Mouse (Mus musculus): ENCODE measurements around the gene Metap1d. TPM values are rescaled to one million over a fixed set of nuclear protein-coding genes. Genes with fewer than 3 reads are reported as not detected.

Metap1d gene
- polyA plus RNA-seq, 1 experiment from 2014 or later, result 34.8 TPM

DNA sequence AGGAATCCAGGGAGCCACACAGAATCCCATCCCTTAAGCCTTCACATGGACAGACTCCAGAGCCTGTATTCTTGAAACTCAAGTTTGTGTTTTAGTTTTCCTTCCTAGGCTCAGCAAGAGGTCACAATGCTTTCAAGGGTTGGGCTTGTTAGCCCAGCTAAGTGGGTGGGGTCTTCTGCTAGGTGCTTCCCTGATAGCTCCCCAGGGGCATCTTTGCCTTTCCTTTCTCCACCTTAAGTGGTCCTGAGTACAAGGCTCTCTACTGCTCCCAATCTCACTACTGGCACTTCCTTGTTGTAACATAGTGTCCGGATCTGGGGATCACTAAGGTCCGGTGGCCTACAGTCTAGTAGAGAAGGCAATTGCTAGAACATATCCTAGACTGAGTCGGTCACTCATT is 97.3 kb downstream of the Metap1d start:
- Histone ChIP-seq H3K27me3 (ENCODE audit: control insufficient read depth, insufficient read depth, low read length) (peaks cover 75% of the 10 kb centered on the region), H3K4me1 (ENCODE audit: control insufficient read depth, insufficient read depth, low read length) (peaks cover 16% of the 10 kb centered on the region), H3K27ac (ENCODE audit: low read depth, low read length) (no peak overlapping the region), H3K4me2 (no peak overlapping the region), H3K4me3 (ENCODE audit: low read depth, low read length) (no peak overlapping the region), H3K36me3 (ENCODE audit: control insufficient read depth, insufficient read depth, low read length) (no peaks in the 10 kb centered on the region), H3K9me3 (replicated peaks; ENCODE audit: control insufficient read depth, low read length) (no peaks in the 10 kb centered on the region), H3K9ac (ENCODE audit: low read depth, low read length) (no peak overlapping the region)
- no peak for ATAC-seq (replicated peaks; ENCODE audit: insufficient number of reproducible peaks, low FRiP score, low TSS enrichment)
- WGBS (ENCODE audit: insufficient replicate concordance), result 24% methylated on average over 3 of the region's 3 CpGs

DNA sequence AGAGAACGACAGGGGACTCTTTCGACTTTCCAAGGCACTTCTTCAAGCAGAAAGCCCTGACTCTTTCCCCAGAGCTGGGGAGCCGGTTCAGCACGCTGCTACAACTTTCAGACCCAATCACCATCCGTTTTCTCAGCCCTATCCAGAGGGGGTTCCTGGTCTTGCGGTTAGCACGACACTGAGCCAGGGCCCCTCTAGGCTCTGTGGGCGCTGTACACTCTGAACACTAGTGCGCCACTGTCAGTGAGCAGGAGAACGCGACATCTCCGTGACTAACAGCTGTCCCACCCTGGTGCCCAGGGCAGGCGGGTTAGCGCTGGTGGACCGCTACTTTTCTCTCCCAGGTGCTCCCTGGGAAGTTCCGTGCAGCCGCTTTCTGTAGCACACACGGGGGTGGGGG is 98.6 kb downstream of the Metap1d start:
- H3K4me1 ChIP-seq (ENCODE audit: control insufficient read depth, insufficient read depth, low read length), result peaks cover 5% of the 10 kb centered on the region; the same call in 1 of the 2 replicates
- no peak overlapping the region for H3K27ac ChIP-seq (ENCODE audit: low read depth, low read length)
- ATAC-seq (replicated peaks; ENCODE audit: insufficient number of reproducible peaks, low FRiP score, low TSS enrichment), result no peak
- peak overlapping the region; percentile 25; the same call in 1 of the 2 replicates for H3K4me3 ChIP-seq (ENCODE audit: low read depth, low read length)
- WGBS (ENCODE audit: insufficient replicate concordance), result 2% methylated on average over 17 of the region's 18 CpGs
- H3K36me3 ChIP-seq (ENCODE audit: control insufficient read depth, insufficient read depth, low read length), result no peaks in the 10 kb centered on the region
- H3K9ac ChIP-seq (ENCODE audit: low read depth, low read length), result 0 out of 2 replicates have a peak overlapping the region, but pooled peaks have one; percentile 16
- H3K4me2 ChIP-seq, result peak overlapping the region; percentile 56
- peaks cover 61% of the 10 kb centered on the region for H3K27me3 ChIP-seq (ENCODE audit: control insufficient read depth, insufficient read depth, low read length)
- H3K9me3 ChIP-seq (replicated peaks; ENCODE audit: control insufficient read depth, low read length), result no peaks in the 10 kb centered on the region

GRCm38 (mm10) chr2:71556071-71556470 is 103.0 kb downstream of the Metap1d start:
- H3K4me3 ChIP-seq (ENCODE audit: low read depth, low read length), result no peak overlapping the region
- H3K4me1 ChIP-seq (ENCODE audit: control insufficient read depth, insufficient read depth, low read length), result peaks cover 5% of the 10 kb centered on the region; the same call in 1 of the 2 replicates
- H3K9ac ChIP-seq (ENCODE audit: low read depth, low read length), result no peak overlapping the region
- H3K36me3 ChIP-seq (ENCODE audit: control insufficient read depth, insufficient read depth, low read length), result no peaks in the 10 kb centered on the region
- H3K27me3 ChIP-seq (ENCODE audit: control insufficient read depth, insufficient read depth, low read length), result peaks cover 24% of the 10 kb centered on the region
- no peak overlapping the region for H3K27ac ChIP-seq (ENCODE audit: low read depth, low read length)
- H3K9me3 ChIP-seq (replicated peaks; ENCODE audit: control insufficient read depth, low read length), result peaks cover 5% of the 10 kb centered on the region
- ATAC-seq (replicated peaks; ENCODE audit: insufficient number of reproducible peaks, low FRiP score, low TSS enrichment), result no peak
- 57% methylated on average over 5 of the region's 5 CpGs for WGBS (ENCODE audit: insufficient replicate concordance)
- H3K4me2 ChIP-seq, result no peak overlapping the region

DNA sequence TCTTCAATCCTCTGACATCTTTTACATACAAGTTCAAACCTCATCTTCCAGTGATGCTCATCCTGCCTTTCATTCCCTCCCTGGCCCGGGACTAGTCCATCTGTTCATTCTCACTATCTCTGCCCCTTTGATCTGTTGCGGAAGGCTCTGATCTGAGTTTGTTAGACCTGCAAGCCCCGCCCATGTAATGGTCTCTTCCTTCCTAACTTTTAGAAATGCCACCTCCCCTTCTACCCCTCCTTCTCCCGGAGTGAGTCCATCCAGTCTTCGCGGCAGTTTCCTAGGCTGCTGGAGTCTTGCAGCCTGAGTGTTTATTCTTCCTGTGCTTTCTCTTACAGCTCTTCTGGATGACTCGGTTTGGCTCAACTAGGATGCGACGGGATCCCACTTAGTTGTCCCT is 113.4 kb downstream of the Metap1d start:
- no peak for ATAC-seq (replicated peaks; ENCODE audit: insufficient number of reproducible peaks, low FRiP score, low TSS enrichment)
- Histone ChIP-seq H3K9me3 (replicated peaks; ENCODE audit: control insufficient read depth, low read length) (no peaks in the 10 kb centered on the region), H3K4me3 (ENCODE audit: low read depth, low read length) (no peak overlapping the region), H3K36me3 (ENCODE audit: control insufficient read depth, insufficient read depth, low read length) (no peaks in the 10 kb centered on the region), H3K27me3 (ENCODE audit: control insufficient read depth, insufficient read depth, low read length) (no peaks in the 10 kb centered on the region), H3K4me2 (no peak overlapping the region), H3K4me1 (ENCODE audit: control insufficient read depth, insufficient read depth, low read length) (no peaks in the 10 kb centered on the region), H3K9ac (ENCODE audit: low read depth, low read length) (no peak overlapping the region), H3K27ac (ENCODE audit: low read depth, low read length) (no peak overlapping the region)
- 65% methylated on average over 9 of the region's 9 CpGs for WGBS (ENCODE audit: insufficient replicate concordance)

GRCm38 (mm10) chr2:71573736-71574135 is 120.7 kb downstream of the Metap1d start:
- Histone ChIP-seq H3K4me3 (ENCODE audit: low read depth, low read length) (no peak overlapping the region), H3K4me1 (ENCODE audit: control insufficient read depth, insufficient read depth, low read length) (no peaks in the 10 kb centered on the region), H3K36me3 (ENCODE audit: control insufficient read depth, insufficient read depth, low read length) (no peaks in the 10 kb centered on the region), H3K4me2 (no peak overlapping the region), H3K9ac (ENCODE audit: low read depth, low read length) (no peak overlapping the region), H3K9me3 (replicated peaks; ENCODE audit: control insufficient read depth, low read length) (no peaks in the 10 kb centered on the region), H3K27me3 (ENCODE audit: control insufficient read depth, insufficient read depth, low read length) (no peaks in the 10 kb centered on the region), H3K27ac (ENCODE audit: low read depth, low read length) (no peak overlapping the region)
- ATAC-seq (replicated peaks; ENCODE audit: insufficient number of reproducible peaks, low FRiP score, low TSS enrichment), result no peak
- WGBS (ENCODE audit: insufficient replicate concordance), result 44% methylated on average over 4 of the region's 4 CpGs

Other genes starting within 250 kb of the Metap1d start
- gene Dync1i2, start 241.6 kb upstream of the Metap1d start, polyA plus RNA-seq (2014; fragmentation: Nextera tagmentation; extraction: Ambion mirVana), result 78.5 and 105 TPM in 2 replicates
- gene Slc25a12, start 85.5 kb upstream of the Metap1d start, polyA plus RNA-seq (2014; fragmentation: Nextera tagmentation; extraction: Ambion mirVana), result 86.9 and 94.7 TPM in 2 replicates
- gene Hat1, start 64.3 kb upstream of the Metap1d start, polyA plus RNA-seq (2014; fragmentation: Nextera tagmentation; extraction: Ambion mirVana), result 140 and 144 TPM in 2 replicates
- gene Dlx1, start 74.8 kb downstream of the Metap1d start, polyA plus RNA-seq (2014; fragmentation: Nextera tagmentation; extraction: Ambion mirVana), result 1.0 and 2.1 TPM in 2 replicates
- gene Dlx2, start 93.5 kb downstream of the Metap1d start, polyA plus RNA-seq (2014; fragmentation: Nextera tagmentation; extraction: Ambion mirVana), result 0.65 and 1.3 TPM in 2 replicates

Data from heart, embryonic 11.5 days (tissue).